Mouse (Mus musculus): ENCODE results near the gene Serpina5.

Gene Serpina5

DNA sequence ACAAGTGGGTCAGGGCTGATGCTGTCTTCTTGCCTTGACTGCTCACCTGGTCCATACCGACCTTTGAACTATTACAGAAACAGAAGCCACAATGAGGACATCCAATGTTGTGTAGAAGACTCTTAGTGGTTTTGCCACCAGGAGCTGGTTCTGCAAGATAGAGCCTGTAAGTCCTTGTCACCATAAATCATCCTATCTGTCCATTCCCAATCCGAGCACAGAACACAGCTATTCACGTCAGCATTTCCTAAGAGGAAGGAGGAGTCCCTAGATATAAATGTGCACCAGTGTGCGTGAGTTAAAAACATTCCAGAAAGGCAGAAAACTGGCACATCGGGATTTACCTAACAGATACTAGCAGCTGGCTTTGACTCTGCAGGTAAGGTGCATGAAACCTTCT lies 26.8 kb downstream of the Serpina5 start, which contains the start of gene Serpina3b:
Gene Serpina3b (plus strand): TSS at position 301 of the 400 bp plus-strand sequence.
- no peak for DNase-seq (ENCODE audit: low read depth)

DNA sequence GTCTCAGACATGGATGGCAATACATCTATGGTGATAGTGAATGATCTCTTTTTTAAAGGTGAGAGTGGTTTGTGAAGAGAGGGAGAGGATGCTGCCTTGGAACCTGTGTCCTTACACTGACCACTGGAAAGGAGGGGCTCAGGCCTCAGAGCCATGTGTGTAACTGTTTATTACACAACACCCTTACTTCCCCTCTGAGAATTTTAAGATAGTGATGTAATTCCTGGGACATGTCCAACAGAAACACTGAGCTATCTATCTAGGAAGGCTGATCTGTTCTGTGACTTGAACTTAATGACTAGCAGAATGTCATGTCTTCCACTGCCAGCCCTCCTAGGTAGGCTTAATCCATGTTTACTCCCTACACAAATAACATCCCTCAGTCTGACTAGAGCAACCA lies 30.1 kb downstream of the Serpina5 start:
- peak; percentile 51 for DNase-seq (ENCODE audit: low read depth)

DNA sequence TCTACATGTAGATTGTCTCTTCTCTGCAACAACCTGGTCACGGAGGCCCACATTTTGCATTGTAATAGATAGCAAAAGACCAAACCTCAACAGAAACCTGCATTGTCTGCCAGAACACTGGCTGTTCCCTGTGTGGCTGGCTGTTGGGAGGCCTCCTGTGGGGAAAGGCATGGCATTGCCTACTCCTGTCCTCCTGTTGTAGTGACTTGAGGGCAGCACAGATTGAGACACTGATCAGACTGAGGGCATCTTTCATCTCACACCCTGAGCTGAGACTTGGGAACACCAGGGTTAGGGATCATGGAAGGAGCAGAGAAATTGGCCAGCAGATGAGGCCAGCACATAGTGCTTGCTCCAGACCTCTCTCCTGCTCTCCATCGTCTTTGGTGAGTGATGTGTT lies 37.3 kb downstream of the Serpina5 start:
- DNase-seq (ENCODE audit: low read depth): no peak

DNA sequence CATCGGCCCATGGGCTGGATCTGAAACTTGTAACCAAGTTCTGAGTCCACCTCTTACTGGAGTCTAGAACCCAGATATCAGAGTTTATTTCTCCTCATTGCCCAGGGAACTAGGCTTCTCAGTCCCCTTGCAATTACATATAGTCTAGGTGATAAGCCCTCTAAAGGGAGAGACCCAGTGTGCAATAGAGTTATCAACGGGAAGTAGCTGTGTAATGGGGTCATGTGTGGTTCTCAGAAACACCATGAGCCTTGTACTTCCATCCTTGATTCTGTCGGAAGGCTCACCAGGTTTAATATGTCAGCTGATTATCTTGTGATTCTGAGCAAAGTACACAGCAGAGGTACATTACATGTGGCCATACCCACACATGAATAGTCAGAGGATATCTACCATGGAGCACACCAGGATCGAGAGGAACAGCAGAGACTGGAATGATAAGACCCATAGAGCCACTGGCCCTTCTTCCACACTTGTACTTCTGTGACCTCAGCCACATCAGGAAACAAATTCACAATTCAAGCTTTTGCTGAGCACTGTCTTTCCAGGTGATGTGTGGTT lies 39.7 kb downstream of the Serpina5 start:
- no peak for DNase-seq (ENCODE audit: low read depth)

DNA sequence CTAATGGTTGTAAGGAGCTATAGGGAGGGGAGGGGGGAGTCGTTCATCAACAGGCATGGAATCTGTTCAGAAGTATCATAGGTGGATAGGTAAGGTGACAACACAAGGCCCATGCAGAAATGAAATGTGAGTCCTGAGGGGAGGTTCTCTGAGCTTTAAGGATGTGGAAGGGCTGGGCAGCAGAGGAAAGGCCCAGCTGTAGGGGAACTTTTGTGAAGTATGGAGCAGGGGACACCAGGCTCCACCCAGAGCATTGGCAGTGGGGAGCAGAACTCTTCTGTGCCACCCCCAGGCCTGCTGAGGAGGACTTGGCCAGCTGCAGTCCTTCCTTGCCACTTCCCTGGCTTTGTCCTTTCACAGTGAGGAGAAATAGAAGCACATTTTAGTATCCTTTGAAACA lies 40.6 kb downstream of the Serpina5 start:
- peak; percentile 18 for DNase-seq (ENCODE audit: low read depth)

DNA sequence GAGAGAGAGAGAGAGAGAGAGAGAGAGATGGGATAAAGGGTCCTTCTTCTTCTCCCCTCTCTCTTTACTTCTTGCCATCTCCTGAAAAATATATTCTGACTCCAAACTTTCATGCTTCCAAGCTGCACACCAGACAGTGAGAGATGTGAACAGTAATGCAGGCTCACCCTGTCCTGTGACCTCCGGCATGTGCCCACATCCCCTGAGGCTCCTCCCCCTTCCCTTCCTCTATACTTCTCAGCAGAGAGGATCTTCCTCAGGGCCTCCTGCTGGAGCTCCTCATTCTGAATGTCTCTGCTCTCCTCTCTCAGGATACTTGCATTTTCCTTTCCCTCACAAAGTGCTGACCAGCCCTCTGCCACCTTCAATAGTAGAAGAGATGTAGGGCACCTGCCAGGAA lies 41.5 kb downstream of the Serpina5 start:
- DNase-seq (ENCODE audit: low read depth): no peak

DNA sequence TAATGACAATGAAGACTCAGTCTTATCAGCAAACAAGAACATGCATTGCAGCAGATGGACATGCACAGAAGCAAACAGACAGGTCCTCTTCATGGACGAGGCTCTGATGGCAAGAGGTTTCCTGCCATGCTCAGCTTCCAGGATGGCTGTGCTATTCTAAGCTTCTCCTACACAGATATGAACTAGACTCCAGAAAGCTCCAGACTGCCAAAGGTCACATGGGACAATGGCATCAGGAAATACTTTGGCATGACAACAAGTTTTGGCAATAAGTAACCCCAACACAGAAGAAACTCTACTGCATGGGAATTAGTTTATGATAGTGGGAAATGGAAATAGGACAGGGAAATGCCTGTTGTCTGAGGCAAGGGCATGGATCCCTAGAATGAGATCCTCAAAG lies 42.4 kb downstream of the Serpina5 start:
- no peak for DNase-seq (ENCODE audit: low read depth)

DNA sequence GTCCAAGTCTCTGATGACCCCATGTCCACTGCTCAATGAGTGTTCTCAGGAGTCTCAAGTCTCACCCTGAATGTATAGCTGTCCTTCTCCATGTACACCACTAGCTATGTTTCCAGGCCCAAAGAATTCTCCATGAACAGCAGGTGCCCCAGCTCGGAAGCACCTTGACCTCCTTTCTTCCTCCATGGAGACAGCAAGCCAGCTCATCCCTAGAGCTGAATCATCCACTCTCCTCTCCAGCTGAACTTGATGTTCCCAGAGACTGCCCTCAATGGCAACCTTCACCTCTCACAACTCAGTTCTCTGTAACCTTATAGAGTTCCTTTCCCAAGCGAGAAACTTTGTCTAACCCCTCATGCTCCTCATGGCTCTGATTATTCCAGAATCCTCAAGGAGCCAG lies 44.7 kb downstream of the Serpina5 start:
- no peak for DNase-seq (ENCODE audit: low read depth)

DNA sequence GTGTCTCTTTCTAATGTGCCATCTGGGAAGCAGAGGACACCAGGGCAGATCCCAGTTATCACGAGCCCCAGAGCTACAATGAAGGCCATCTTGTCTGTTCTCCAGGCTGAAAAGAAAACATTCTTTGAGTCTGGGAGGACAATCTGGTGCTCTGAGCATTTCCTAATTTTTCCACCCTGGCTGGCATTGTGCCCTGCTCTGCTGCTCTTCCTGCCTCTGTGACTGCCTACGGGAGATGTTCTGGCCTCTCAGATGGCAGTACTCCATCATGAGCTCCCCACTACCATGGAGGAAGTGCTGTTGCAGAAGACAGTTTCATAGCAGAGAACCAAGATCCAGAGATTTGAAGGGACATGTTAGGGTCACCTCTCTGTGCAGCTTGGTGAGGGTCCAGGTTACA lies 51.1 kb downstream of the Serpina5 start:
- DNase-seq (ENCODE audit: low read depth): no peak

DNA sequence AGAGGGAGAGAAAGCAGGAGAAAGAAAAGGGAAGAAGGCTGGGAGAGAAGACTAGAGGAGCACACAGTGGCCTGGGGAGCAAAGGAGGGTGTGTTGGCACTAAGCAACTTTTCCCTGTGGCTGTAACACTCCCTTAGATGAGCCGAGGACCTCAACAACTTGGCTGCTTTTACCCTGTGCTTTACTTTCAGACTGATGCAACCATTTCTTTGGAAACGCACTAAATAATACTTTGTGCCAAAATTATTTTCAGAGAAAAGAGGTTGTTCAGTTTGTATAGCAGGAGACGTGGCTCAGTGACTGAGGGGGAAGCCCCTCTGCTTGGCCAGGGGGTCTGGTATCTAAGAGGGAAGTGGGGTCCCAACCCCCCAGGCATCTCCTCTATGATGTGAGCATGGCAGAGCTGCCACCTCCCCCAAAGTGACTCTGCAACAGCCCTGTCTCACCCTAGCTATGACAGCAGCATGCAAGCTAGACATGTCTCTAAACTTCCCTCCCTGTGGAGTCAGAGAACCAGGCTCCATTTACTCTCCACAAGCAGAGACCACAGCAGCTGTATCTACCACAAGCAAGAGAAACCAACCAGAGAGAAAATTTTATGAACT lies 52.2 kb downstream of the Serpina5 start:
- no peak for DNase-seq (ENCODE audit: low read depth)

DNA sequence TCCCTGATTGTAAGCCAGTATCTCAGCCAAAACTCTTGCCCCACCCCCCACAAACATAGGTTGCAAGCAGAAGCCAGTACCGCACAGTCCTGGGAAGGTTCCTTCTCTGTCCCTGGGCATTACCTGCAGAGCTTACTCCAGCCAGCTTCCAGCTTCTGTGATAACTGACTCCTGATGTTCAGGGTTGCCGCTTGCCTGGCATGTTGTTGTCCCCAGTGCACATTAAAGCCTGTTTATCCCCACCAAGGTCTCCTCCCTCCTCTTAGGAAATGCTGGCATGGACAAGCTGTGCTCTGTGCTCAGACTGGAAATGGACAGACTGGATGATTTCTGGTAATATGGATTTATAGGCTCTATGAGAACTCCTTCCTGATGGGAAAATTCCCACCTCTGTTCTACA lies 52.7 kb downstream of the Serpina5 start, which contains the start of gene Serpina3c:
Gene Serpina3c (minus strand): TSS at position 215 of the 400 bp plus-strand sequence.
- no peak for DNase-seq (ENCODE audit: low read depth)
